Mouse (Mus musculus) adrenal gland, adult 2 months (tissue): ENCODE measurements at regions not wholly inside any gene's neighbourhood (a gene's known extent, or its start where the extent isn't known, plus 50 kb on each side); places are given as distances from the start of the nearest gene placed in this dataset.
"Not testable (repeated sequence)": the region's sequence is repeated elsewhere in the genome, so short reads cannot be mapped to it uniquely, and the experiment has no call there.

Experiments
- DNase-seq: peaks from one replicate; pipeline ENCODE4 v3.0.0; 2021

- DNase-seq = no peak
These were observed 94.7 kb downstream of the Cxxc4 start for GRCm38 (mm10) chr3:134330943-134331342.

- no peak for DNase-seq
These were observed 95.3 kb downstream of the Cxxc4 start for GRCm38 (mm10) chr3:134331499-134332153.

GRCm38 (mm10) chr3:134339093-134339695 is 102.9 kb downstream of the Cxxc4 start:
- DNase-seq = not testable (repeated sequence)

GRCm38 (mm10) chr3:134365948-134366347 is 129.7 kb downstream of the Cxxc4 start:
- DNase-seq = no peak

GRCm38 (mm10) chr3:134366761-134367160 is 130.5 kb downstream of the Cxxc4 start:
- DNase-seq = no peak

- DNase-seq = no peak
These were observed 132.3 kb downstream of the Cxxc4 start for GRCm38 (mm10) chr3:134368591-134368990.

GRCm38 (mm10) chr3:134369126-134369525 is 132.8 kb downstream of the Cxxc4 start:
- DNase-seq = no peak

GRCm38 (mm10) chr3:134379549-134379948 is 143.3 kb downstream of the Cxxc4 start:
- no peak for DNase-seq

GRCm38 (mm10) chr3:134390472-134391336 is 154.4 kb downstream of the Cxxc4 start:
- peak; percentile 25 for DNase-seq

GRCm38 (mm10) chr3:134400395-134401090 is 164.3 kb downstream of the Cxxc4 start:
- no peak for DNase-seq

GRCm38 (mm10) chr3:134415606-134416328 is 179.5 kb downstream of the Cxxc4 start:
- DNase-seq = no peak

GRCm38 (mm10) chr3:134427633-134428032 is 191.3 kb downstream of the Cxxc4 start:
- no peak for DNase-seq

- DNase-seq = no peak
These were observed 230.3 kb downstream of the Cxxc4 start for GRCm38 (mm10) chr3:134466611-134467010.

- no peak for DNase-seq
These were observed 251.0 kb downstream of the Cxxc4 start for GRCm38 (mm10) chr3:134487280-134487679.

- DNase-seq = no peak
These were observed 253.8 kb downstream of the Cxxc4 start for GRCm38 (mm10) chr3:134489966-134490543.

GRCm38 (mm10) chr3:134509702-134510101 is 273.4 kb downstream of the Cxxc4 start:
- DNase-seq = no peak

GRCm38 (mm10) chr3:134525795-134526194 is 289.5 kb downstream of the Cxxc4 start:
- no peak for DNase-seq

- DNase-seq = no peak
These were observed 268.7 kb upstream of the Tacr3 start for GRCm38 (mm10) chr3:134560144-134560543.

GRCm38 (mm10) chr3:134578759-134579158 is 250.0 kb upstream of the Tacr3 start:
- DNase-seq = no peak

- no peak for DNase-seq
These were observed 240.2 kb upstream of the Tacr3 start for GRCm38 (mm10) chr3:134588630-134589029.

- no peak for DNase-seq
These were observed 225.9 kb upstream of the Tacr3 start for GRCm38 (mm10) chr3:134602919-134603318.
